Mouse (Mus musculus) urinary bladder, postnatal 4 days (tissue): ENCODE data around the gene Agtrap.

ENCODE experiments used
- DNase-seq, 2 experiments: peaks; one replicate each; pipeline ENCODE4 v3.0.0; 2021 to 2022; ENCODE audit warnings: low spot score in 2 of 2

Agtrap gene

GRCm38 (mm10) chr4:148104146-148104545 is 16.3 kb upstream of the Agtrap start:
- DNase-seq: no peak

- peak in 1 of 2 experiments; percentile 46 for DNase-seq
Observed at GRCm38 (mm10) chr4:148101801-148102527, 14.1 kb upstream of the Agtrap start.

GRCm38 (mm10) chr4:148098666-148099065 is 10.8 kb upstream of the Agtrap start:
- no peak for DNase-seq

GRCm38 (mm10) chr4:148097936-148098335 is 10.1 kb upstream of the Agtrap start:
- DNase-seq: no peak

- DNase-seq: no peak
Observed at GRCm38 (mm10) chr4:148095081-148095480, 7.2 kb upstream of the Agtrap start.

- DNase-seq: no peak
Observed at GRCm38 (mm10) chr4:148094161-148094560, 6.3 kb upstream of the Agtrap start.

- no peak for DNase-seq
Observed at GRCm38 (mm10) chr4:148092551-148093271, 4.9 kb upstream of the Agtrap start.

GRCm38 (mm10) chr4:148091181-148091580 is 3.4 kb upstream of the Agtrap start:
- no peak for DNase-seq

- no peak for DNase-seq
Observed at GRCm38 (mm10) chr4:148089166-148089565, 1.3 kb upstream of the Agtrap start.

- peak in 1 of 2 experiments; percentile 46 for DNase-seq
Observed at GRCm38 (mm10) chr4:148087091-148087906, 532 bp downstream of the Agtrap start.

GRCm38 (mm10) chr4:148085907-148086305 is 1.9 kb downstream of the Agtrap start:
- no peak for DNase-seq

GRCm38 (mm10) chr4:148085131-148085906 is 2.5 kb downstream of the Agtrap start:
- DNase-seq: no peak

- peak in 1 of 2 experiments; percentile 52 for DNase-seq
Observed at GRCm38 (mm10) chr4:148084261-148084714, 3.5 kb downstream of the Agtrap start.

GRCm38 (mm10) chr4:148083176-148083899 is 4.5 kb downstream of the Agtrap start:
- DNase-seq: no peak

- DNase-seq: no peak
Observed at GRCm38 (mm10) chr4:148082257-148083044, 5.4 kb downstream of the Agtrap start.

GRCm38 (mm10) chr4:148081201-148081600 is 6.6 kb downstream of the Agtrap start:
- DNase-seq: no peak

- no peak for DNase-seq
Observed at GRCm38 (mm10) chr4:148080597-148080973, 7.2 kb downstream of the Agtrap start.

- DNase-seq: no peak
Observed at GRCm38 (mm10) chr4:148079944-148080596, 7.8 kb downstream of the Agtrap start.

- DNase-seq: no peak
Observed at GRCm38 (mm10) chr4:148079212-148079611, 8.6 kb downstream of the Agtrap start.
